Mouse (Mus musculus) testis, postnatal 14 days (tissue): ENCODE results near the gene Gm28230.

Experiments used
- DNase-seq: peaks from one replicate; pipeline ENCODE4 v3.0.0; 2021; ENCODE audit warnings: low spot score

Gm28230 gene

DNA sequence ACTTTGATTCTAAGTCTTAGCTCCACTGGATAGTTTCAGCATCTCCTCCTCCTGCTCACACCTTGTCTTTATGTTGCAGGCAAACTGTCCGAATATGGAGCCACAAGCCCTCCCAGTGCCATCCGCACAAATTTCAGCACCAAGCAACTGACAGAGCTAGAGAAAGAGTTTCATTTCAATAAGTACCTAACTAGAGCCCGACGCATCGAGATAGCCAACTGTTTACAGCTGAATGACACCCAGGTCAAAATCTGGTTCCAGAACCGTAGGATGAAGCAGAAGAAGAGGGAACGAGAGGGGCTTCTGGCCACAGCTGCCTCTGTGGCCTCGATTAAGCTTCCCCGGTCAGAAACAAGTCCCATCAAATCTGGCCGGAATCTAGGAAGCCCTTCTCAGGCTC lies 37.4 kb downstream of the Gm28230 start:
- no peak for DNase-seq

DNA sequence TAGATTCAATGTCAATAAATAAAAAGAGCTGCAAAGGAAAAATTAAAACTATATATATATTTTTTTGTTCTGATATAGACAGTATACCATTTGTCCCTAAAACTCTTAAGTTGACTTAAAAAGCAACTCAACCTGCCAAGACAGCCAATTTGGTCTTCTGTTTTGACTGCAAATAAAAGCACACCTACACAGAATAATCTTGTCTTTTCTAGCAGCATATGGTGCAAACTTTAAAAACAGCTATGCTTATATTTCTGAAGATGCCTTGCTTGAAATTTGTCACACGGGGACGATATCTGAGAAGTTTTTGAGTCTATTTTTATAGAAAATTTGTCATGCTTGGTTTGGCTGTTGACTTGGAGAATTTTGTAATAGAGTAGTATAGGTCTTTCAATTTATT lies 47.8 kb downstream of the Gm28230 start:
- DNase-seq = no peak

DNA sequence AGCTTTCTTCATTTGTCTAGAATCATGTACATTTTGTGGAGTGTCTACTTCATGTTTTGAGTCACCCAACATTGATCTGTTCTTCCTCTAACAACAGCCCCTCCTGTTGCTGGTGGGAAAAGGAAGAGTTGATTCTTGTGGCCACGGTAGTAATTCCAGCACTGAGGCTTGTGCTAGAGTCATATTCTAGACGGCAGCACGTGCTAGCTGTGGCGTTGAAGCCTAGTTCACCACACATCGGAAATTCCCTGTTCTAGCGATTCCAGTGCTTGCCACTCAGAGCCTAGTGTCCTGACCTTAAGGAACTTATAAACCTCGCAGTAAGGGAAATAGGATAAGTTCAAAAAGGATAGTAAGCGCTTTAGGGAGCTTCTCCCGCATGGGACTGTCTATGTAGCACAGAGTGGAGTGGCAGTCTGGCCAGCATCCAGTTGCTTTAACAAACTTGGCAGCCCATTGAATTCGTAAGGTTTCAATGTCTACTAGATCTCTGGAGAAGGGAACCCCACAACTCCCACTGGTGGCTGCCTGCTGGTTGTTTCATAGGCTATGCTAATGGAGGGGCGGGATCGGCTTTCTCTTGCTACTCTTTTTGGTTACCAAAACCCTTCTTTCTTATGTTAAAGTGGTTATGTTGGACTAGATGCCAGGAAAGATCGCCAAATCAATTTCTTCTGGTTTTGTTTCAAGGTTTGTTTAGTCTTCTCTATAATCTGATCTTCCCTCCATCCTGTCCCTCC lies 51.2 kb downstream of the Gm28230 start:
- DNase-seq = no peak

DNA sequence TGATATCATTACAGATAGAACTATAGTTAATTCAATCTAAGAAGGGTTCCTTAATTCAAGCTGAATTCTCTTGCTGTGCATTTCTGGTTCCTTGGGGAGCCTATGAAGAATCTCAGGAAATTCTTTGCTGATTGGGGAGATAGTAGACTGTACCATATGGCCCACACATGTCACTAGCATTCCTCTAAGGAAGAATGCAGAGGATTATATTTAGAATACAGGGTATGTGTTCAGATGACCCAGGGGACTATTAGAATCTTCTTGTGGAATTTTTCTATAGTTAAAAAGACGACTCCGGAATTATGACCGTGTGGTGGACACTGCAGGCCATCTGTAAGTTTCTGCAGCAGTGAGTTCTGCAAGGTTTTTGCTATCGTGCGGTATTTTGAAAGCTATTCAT lies 54.9 kb downstream of the Gm28230 start:
- no peak for DNase-seq

DNA sequence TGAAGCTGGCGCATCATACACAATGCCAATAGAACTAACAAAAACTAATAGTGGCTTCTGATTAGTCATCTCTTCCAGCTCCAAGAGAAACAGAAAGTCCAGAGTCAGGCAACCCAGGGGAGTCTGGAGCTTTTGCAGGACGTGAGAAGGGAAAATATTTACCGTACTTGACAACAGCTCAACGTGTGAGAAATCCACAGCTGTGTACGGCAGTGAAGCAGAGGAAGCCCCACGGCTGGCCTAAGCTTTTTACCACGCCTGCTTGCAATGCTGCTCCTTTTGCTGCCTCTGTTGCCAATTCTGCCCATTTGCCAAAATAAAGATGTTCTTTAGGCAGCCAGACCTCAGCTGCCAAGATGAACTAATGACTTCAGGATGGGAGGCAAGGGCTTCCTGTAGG lies 69.0 kb downstream of the Gm28230 start:
- no peak for DNase-seq
